Mouse (Mus musculus) G1E (cell line): ENCODE results near the gene Tmprss11a.

Experiments
- CTCF ChIP-seq: IDR thresholded peaks from 2 replicates; pipeline ENCODE4 v1.5.1; 2012; ENCODE audit warnings: low read depth, low read length, inconsistent platforms, mixed read lengths
- GATA1 ChIP-seq: IDR thresholded peaks from 2 replicates; pipeline ENCODE4 v1.6.1; 2012; ENCODE audit warnings: borderline replicate concordance, low read length, inconsistent platforms, mixed read lengths

- TF ChIP-seq CTCF (no peak), GATA1 (no peak)
Measured at GRCm38 (mm10) chr5:86473859-86474258, 5.1 kb upstream of the Tmprss11a start.
